Mouse (Mus musculus): ENCODE data around the gene AC170998.1.

DNA sequence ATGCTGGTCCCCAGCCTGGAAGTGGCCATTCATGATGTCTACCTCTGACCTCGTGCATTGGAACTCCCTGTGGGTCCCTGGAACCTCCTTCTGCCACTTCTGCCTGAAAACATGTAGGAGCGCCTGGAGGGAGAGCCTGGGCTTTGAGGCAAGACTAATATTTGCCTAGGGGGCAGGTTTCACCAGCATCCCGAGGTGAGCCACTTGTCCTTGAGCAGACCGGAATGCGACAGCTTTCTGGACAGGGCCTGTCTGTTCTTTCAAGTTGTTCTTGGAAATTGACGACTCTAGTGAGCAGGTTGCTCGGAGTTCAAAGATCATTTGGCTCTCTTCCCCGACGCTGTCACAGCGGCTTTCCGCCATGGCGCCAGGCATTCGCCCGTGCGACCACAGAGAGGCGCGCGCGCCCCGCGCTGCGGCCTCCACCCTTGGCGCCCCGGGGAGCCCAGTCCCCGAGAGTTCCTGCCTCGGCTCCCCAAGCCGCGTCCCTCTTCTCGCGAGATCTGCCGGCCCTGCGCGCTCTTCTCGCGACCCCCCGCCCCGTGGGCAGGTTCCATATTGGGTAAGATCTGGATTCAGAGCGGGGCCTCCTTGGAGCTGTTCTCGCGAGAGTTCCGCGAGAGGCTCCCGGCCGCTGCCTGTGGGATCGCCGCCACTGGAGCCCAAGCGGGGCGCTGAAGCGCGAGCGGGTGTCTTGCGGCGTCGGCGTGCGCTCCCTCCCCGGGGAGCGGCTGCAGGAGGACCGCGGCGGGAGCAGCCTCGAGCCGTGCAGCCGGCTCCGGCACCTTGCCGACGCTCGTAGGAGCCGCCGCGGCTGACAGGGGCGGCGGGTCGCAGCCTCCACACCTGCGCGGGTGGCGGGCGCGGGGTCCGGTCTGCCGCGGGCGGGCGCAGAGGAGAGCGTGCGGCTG, 34.9 kb upstream of the AC170998.1 start, which contains the start of gene Mapk14:
- TF ChIP-seq CTCF (IDR thresholded peaks at IDR 0.05; ENCODE audit: borderline replicate concordance, insufficient read depth, low read length) (peak; percentile 57; the same call in 1 of the 2 replicates), POLR2A (IDR thresholded peaks at IDR 0.05; ENCODE audit: low read depth, low read length) (peak; percentile 93)

All from embryonic fibroblast, embryonic 13.5 days (primary cell).